Mouse (Mus musculus): Measurements from ENCODE around the gene Cbfa2t3.
A peak's percentile ranks its signal among the peaks of the same experiment; 100 is the strongest.

Gene Cbfa2t3

DNA sequence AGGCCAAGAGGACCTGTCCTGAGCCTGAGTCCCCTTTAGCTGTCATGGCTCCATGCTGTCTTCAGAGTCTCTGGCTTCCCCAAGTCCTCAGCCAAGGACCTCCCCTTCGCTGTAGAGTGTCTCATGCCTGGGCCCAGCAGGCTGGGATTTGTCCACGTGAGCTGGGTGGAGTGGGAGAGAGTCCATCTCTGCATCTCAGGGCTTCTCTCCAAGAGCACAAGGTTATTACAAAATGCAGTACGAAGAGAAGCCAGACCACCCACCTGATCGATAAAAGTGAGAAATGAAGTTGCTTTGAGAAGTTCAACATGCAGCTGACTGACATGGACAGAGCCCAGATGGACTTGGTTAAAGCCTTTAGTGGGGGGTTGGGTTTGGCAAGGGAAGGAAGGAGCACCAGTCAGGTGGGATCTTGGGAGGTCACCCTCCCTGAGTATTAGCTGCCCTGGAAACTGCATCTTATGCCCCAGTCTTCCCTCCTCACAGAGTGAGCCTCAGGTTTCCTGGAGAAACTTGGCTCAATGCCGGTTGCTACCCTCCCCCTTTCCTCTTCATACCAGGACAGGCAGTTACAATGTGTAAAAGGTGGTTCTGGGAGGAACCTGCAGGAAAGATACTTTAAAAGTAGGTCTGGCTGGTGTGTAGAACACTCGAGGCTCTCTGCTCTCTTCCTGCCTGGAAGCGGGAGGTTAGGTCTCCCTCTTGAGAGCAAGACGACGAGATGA is 82.6 kb downstream of the Cbfa2t3 start:
- DNase-seq (ENCODE audit: extremely low read depth, insufficient read length, low spot score), result no peak

- peak; percentile 93 for DNase-seq (ENCODE audit: extremely low read depth, insufficient read length, low spot score)
These were observed 87.4 kb downstream of the Cbfa2t3 start, which contains the start of the genes Galns and Trappc2l for GRCm38 (mm10) chr8:122611295-122612133. Galns (minus strand) TSS chr8:122611463. Trappc2l (plus strand) TSS chr8:122611640.

GRCm38 (mm10) chr8:122610612-122611277 is 88.2 kb downstream of the Cbfa2t3 start:
- no peak for DNase-seq (ENCODE audit: extremely low read depth, insufficient read length, low spot score)

GRCm38 (mm10) chr8:122610209-122610608 is 88.7 kb downstream of the Cbfa2t3 start:
- no peak for DNase-seq (ENCODE audit: extremely low read depth, insufficient read length, low spot score)

GRCm38 (mm10) chr8:122606810-122607209 is 92.1 kb downstream of the Cbfa2t3 start:
- DNase-seq (ENCODE audit: extremely low read depth, insufficient read length, low spot score), result no peak

- DNase-seq (ENCODE audit: extremely low read depth, insufficient read length, low spot score), result no peak
These were observed 93.5 kb downstream of the Cbfa2t3 start for GRCm38 (mm10) chr8:122605367-122605766.

GRCm38 (mm10) chr8:122604640-122605039 is 94.3 kb downstream of the Cbfa2t3 start:
- DNase-seq (ENCODE audit: extremely low read depth, insufficient read length, low spot score), result no peak

DNA sequence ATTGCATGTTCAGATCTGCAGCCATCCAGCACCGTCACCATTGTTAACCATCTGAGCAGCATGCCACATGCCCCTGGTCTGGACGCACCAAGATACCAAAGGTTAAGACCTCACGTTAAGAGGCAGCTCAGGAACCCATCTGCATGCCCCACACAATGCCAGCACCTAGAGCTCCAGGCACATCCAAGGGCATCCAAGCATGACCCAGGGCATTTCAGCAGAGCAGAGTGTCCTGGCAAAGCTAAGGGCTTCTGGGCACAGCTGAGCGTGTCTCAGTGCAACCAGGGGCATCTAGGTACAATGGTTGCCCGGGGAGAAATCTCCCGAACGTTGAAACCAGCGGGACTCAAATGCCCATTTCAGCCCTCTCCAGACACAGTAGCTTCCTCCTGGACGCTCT is 98.2 kb downstream of the Cbfa2t3 start:
- DNase-seq (ENCODE audit: extremely low read depth, insufficient read length, low spot score), result no peak

GRCm38 (mm10) chr8:122596031-122596430 is 102.9 kb downstream of the Cbfa2t3 start:
- DNase-seq (ENCODE audit: extremely low read depth, insufficient read length, low spot score), result no peak

- no peak for DNase-seq (ENCODE audit: extremely low read depth, insufficient read length, low spot score)
These were observed 105.0 kb downstream of the Cbfa2t3 start for GRCm38 (mm10) chr8:122593783-122594507.

DNA sequence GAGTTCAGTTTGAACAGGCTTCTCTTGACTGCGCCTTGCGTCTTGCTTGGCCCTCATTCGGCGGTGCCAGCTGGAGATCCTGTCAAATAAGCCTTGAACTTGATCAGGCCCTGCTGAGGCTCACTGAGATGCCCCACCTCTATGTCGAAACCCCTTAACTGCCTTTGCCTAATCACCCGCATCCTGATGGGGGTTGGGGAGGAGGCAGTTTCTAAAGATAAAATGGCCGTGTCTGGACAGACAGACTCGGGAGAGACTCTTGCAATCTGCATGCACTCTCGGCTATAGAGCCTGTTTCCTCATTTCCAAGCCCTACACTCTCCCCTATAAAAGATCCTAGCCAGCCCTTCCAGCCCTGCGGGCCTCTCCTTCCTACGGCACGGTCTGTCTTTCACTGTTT is 105.7 kb downstream of the Cbfa2t3 start:
- no peak for DNase-seq (ENCODE audit: extremely low read depth, insufficient read length, low spot score)

GRCm38 (mm10) chr8:122586749-122587148 is 112.2 kb downstream of the Cbfa2t3 start:
- DNase-seq (ENCODE audit: extremely low read depth, insufficient read length, low spot score), result no peak

- no peak for DNase-seq (ENCODE audit: extremely low read depth, insufficient read length, low spot score)
These were observed 112.7 kb downstream of the Cbfa2t3 start for GRCm38 (mm10) chr8:122586171-122586570.

- peak; percentile 77 for DNase-seq (ENCODE audit: extremely low read depth, insufficient read length, low spot score)
These were observed 113.5 kb downstream of the Cbfa2t3 start for GRCm38 (mm10) chr8:122585411-122585891.

DNA sequence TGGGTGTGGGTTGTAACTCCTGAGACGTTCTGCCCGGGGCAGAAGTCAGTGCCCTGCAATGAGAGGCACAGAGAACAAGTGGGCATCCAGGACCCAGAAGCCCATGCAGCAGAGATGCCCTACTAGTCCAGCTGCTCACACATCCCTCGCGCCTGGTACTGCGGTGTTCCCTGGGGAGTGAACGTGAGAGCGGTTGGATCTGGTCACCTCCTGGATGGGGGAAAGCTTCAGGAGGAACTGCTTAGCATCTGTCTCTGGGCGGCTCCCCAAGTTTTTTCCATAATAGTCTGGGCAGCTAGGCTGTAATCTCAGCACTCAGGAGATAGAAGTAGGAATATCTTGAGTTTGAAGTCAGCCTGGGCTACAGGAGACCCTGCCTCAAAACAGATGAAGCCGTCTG is 113.9 kb downstream of the Cbfa2t3 start:
- DNase-seq (ENCODE audit: extremely low read depth, insufficient read length, low spot score), result no peak

- DNase-seq (ENCODE audit: extremely low read depth, insufficient read length, low spot score), result no peak
These were observed 118.0 kb downstream of the Cbfa2t3 start for GRCm38 (mm10) chr8:122580926-122581325.

DNA sequence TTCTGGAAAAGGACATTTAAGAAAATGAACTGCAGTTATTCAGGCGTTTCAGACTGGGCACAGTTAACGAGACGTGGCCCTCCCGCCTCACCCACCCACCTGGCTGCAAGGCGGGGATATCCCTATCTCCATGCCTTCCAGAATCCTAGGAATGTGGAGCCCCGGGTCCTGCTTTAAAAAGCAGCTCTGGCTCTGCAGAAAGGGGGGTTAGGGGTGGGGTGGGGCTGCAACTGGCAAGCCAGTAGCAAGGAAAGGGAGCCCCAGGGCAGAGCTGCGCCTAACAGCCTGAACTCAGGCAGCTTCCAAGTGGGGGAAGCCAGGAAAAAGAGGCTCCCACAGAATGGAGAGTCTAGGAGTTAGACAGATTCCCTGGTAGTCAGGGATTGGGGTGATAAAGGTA is 119.7 kb downstream of the Cbfa2t3 start:
- DNase-seq (ENCODE audit: extremely low read depth, insufficient read length, low spot score), result no peak

- no peak for DNase-seq (ENCODE audit: extremely low read depth, insufficient read length, low spot score)
These were observed 121.8 kb downstream of the Cbfa2t3 start for GRCm38 (mm10) chr8:122577116-122577515.

DNA sequence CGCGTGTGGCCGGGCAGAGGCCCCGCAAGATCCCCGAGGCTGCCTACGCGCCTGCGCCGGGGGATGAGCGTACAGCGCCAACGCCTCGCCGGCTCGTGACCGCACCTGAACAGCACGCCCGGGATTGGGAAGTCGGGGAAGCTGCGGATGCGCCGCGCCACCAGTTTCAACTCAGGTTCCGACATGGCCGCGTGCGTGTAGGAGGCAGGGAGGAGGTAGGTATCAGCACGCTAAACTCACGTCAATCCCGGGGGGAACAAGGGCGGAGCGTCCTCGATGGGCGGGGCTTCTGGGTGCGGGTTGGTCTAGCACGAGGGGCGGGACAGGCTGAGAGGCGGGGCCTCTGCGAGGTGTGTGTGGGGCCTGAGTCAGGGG is 122.3 kb downstream of the Cbfa2t3 start, which contains the start of gene Aprt:
Gene Aprt (minus strand): TSS at position 262 of the 375 bp plus-strand sequence.
- peak; percentile 95 for DNase-seq (ENCODE audit: extremely low read depth, insufficient read length, low spot score)
